Mouse (Mus musculus) brain, embryonic 14.5 days (tissue): ENCODE measurements at regions not wholly inside any gene's neighbourhood (a gene's known extent, or its start where the extent isn't known, plus 50 kb on each side); places are given as distances from the start of the nearest gene placed in this dataset.

Source experiments
- CTCF ChIP-seq: fragments of 200-500 bp; IDR thresholded peaks from 2 replicates; pipeline ENCODE4 v1.5.1; 2012; ENCODE audit warnings: inconsistent platforms, mild to moderate bottlenecking, moderate library complexity, borderline replicate concordance; ENCODE audit not compliant: insufficient read depth, insufficient read length; ENCODE audit errors: extremely low read depth
- POLR2A ChIP-seq: fragments of 200-500 bp; IDR thresholded peaks from 2 replicates; pipeline ENCODE4 v1.6.1; 2012; ENCODE audit warnings: mild to moderate bottlenecking, inconsistent platforms, borderline replicate concordance; ENCODE audit not compliant: poor library complexity, insufficient read depth, insufficient read length, severe bottlenecking; ENCODE audit errors: extremely low read depth

DNA sequence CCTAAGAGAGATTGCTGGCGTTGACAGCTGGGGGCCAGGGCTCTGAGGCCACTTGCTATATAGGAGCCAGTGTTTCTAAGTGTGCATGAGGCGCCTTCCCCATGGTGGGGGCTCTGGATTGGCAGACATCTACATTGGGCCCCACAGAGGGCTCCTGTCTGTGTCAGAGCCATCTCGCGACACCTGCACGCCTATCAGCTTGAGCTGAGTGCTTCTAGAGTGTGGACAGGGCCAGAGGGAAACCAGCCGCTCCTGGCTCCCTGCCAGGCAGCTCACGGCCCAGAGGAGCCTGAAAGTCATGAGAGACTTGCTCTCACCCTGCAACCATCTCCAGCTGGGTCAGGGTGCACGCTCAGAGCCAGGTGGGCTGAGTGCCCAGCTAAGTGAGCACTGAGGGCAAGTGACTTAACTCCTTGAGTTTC is 85.1 kb upstream of the Lclat1 start:
- TF ChIP-seq POLR2A, result no peak
- no peak for TF ChIP-seq CTCF
